Mouse (Mus musculus): ENCODE results near the gene Mtus2. TPM values are rescaled to one million over a fixed set of nuclear protein-coding genes. Genes with fewer than 3 reads are reported as not detected.

Mtus2 gene
- polyA plus RNA-seq, 1 experiment from 2014 or later = 11.0 TPM

DNA sequence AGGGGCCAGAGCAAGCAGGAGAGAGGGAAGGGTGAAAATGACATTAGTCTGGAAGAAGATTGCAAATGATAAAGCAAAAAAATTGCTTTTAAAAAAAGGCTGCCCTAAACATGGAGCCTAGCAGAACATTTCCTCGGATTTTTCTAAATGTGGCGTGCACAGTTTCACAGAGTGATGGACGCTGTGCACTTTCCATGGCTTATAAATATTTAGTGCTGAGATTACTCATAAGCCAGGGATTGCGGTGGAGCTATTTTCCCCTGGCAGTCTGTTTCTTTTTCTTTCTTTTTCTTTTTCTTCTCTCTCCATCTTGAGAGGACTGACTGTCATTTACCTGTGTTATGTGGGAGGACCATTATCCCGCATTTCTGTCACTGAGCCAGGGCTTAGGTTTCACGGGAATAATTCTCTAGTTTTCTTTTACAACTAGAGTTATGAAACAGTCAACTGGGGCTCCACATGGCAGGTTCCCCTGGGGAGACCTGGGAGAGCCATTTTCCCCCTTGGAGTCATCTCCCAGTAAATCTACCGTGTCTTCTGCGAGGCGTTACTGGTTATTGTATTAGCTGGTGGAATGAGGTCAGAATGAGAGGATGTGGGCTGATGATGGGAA, 176.4 kb downstream of the Mtus2 start:
- Histone ChIP-seq H3K9me3 (no peaks in the 10 kb centered on the region), H3K9ac (no peak overlapping the region), H3K36me3 (no peaks in the 10 kb centered on the region), H3K4me3 (no peak overlapping the region), H3K4me2 (replicated peaks) (no peak overlapping the region), H3K27me3 (no peaks in the 10 kb centered on the region), H3K4me1 (no peaks in the 10 kb centered on the region), H3K27ac (0 out of 2 replicates have a peak overlapping the region, but pooled peaks have one; percentile 23)
- 71% methylated on average over 9 of the region's 9 CpGs for WGBS
- ATAC-seq (ENCODE audit: insufficient number of reproducible peaks, insufficient read depth, low FRiP score, low TSS enrichment) = no peak

DNA sequence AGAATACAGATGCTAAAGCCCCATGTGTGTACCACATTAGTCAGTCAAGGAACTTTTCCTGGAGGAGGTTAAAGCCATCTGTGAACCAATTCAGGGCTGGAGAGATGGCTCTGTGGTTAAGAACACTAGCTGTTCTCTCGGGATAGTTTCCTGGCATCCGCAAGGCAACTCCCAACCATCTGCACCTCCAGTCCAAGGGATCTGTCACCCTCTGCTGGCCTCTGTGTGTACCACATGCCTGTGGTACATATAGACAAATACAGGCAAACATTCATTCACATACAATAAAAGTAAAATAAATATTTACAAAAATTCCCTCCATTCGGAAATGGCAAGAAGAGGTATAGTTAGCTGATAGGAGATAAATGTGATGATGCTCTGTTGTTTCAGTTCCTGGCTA, 184.5 kb downstream of the Mtus2 start:
- Histone ChIP-seq H3K9me3 (no peaks in the 10 kb centered on the region), H3K4me2 (replicated peaks) (no peak overlapping the region), H3K4me3 (no peak overlapping the region), H3K27me3 (no peaks in the 10 kb centered on the region), H3K9ac (no peak overlapping the region), H3K4me1 (no peaks in the 10 kb centered on the region), H3K36me3 (no peaks in the 10 kb centered on the region), H3K27ac (no peak overlapping the region)
- 97% methylated on average over 3 of the region's 3 CpGs for WGBS
- ATAC-seq (ENCODE audit: insufficient number of reproducible peaks, insufficient read depth, low FRiP score, low TSS enrichment) = no peak

GRCm38 (mm10) chr5:148146200-148146823, 189.2 kb downstream of the Mtus2 start:
- Histone ChIP-seq H3K4me1 (no peaks in the 10 kb centered on the region), H3K27ac (no peak overlapping the region), H3K4me3 (no peak overlapping the region), H3K9me3 (peaks cover 3% of the 10 kb centered on the region; the same call in 1 of the 2 replicates), H3K27me3 (no peaks in the 10 kb centered on the region), H3K4me2 (replicated peaks) (no peak overlapping the region), H3K9ac (no peak overlapping the region), H3K36me3 (no peaks in the 10 kb centered on the region)
- 81% methylated on average over 12 of the region's 12 CpGs for WGBS
- no peak for ATAC-seq (ENCODE audit: insufficient number of reproducible peaks, insufficient read depth, low FRiP score, low TSS enrichment)

DNA sequence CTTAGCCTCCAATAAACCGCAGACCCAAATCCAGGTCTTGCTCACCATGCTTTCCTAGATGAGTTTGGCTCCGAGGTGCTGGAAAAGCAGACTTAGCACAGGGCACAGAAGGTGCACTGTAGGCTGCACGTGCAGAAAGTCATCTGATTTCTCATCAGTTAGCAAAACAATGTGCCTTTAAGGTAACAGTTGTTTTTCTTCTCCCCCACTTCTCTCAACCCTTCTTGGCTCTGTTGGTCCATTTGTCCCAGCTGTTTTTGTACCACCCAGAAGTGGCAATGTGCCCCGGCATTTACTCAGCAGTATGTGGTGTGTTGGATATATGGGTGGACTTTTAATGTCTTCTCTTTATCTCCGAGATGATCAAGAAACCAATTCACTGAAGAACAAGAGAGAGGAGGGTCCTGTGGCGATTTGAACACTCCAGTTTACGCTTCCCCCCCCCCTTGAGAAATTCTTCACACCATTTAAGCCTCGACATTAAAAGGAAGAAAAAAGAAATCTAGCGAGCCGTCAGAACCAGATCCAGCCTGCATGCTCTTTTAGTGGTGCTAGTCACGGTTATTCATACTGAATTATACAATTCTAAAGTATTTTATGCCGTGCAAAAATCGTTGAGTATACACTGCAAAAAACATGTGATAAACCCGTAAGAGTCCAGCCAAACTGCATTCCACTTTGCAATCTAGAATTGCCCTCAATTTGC, 194.9 kb downstream of the Mtus2 start:
- Histone ChIP-seq H3K27me3 (no peaks in the 10 kb centered on the region), H3K36me3 (no peaks in the 10 kb centered on the region), H3K4me2 (replicated peaks) (no peak overlapping the region), H3K4me1 (no peaks in the 10 kb centered on the region), H3K9me3 (peaks cover 3% of the 10 kb centered on the region; the same call in 1 of the 2 replicates), H3K4me3 (no peak overlapping the region), H3K27ac (no peak overlapping the region), H3K9ac (no peak overlapping the region)
- 70% methylated on average over 14 of the region's 14 CpGs for WGBS
- ATAC-seq (ENCODE audit: insufficient number of reproducible peaks, insufficient read depth, low FRiP score, low TSS enrichment) = no peak

DNA sequence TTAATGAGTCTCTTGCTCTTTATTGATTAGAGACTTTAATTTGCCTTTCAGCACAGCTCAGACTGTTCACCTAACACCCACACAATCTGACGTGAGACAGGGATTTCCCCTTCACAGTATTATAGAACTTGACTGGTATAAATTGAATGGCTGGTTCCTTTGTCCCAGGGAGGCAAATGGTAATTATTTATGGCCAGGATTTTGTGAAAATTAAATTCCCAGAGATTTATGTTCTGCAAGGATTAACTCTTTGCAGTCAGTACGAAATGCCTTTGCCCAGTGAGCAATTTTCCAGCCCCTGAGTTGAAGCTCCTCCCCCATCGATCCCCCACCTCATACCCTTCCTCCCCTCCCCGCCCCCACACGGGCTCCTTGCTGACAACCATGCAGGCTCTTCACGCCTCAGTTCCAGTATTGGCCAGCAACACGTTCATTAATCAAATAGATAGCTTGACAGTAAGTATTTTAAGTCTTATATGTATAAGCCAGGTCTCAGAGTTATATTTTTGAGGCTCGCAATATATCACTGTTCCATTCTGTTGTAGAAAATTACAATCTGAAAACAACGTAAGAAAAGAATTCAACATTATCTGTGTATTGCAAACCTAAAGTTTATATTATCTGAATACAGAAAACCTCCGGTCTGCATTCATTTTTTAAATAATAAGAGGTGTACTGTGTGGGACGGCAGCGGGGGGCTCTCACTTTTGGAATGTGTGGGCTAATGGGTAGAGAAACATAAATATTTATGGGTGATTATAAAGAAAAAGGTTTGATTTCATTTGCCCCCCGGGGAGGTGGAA, 195.7 kb downstream of the Mtus2 start:
- no peak overlapping the region for H3K27ac ChIP-seq
- peaks cover 3% of the 10 kb centered on the region; the same call in 1 of the 2 replicates for H3K9me3 ChIP-seq
- H3K4me2 ChIP-seq (replicated peaks) = no peak overlapping the region
- H3K4me3 ChIP-seq = no peak overlapping the region
- no peak overlapping the region for H3K9ac ChIP-seq
- ATAC-seq (ENCODE audit: insufficient number of reproducible peaks, insufficient read depth, low FRiP score, low TSS enrichment) = no peak
- no peaks in the 10 kb centered on the region for H3K27me3 ChIP-seq
- no peaks in the 10 kb centered on the region for H3K4me1 ChIP-seq
- H3K36me3 ChIP-seq = no peaks in the 10 kb centered on the region
- 64% methylated on average over 13 of the region's 13 CpGs for WGBS

DNA sequence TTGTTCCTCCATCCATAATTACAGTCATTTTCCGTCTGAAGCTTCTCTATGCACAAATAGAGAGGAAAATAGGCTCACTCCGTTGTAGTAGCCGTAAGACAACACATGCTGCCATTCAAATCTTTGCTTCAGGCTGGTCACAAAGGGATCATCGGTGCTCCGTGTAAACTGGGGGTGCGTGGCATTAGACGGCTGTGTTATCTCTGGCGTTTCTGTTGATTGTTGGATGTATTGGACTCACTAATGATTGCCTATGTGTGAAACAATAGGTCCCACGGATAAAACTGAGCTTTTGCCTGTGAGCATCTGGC, 196.2 kb downstream of the Mtus2 start:
- Histone ChIP-seq H3K27me3 (no peaks in the 10 kb centered on the region), H3K4me3 (no peak overlapping the region), H3K9ac (no peak overlapping the region), H3K9me3 (peaks cover 3% of the 10 kb centered on the region; the same call in 1 of the 2 replicates), H3K4me2 (replicated peaks) (no peak overlapping the region), H3K27ac (no peak overlapping the region), H3K36me3 (no peaks in the 10 kb centered on the region), H3K4me1 (no peaks in the 10 kb centered on the region)
- ATAC-seq (ENCODE audit: insufficient number of reproducible peaks, insufficient read depth, low FRiP score, low TSS enrichment) = no peak
- WGBS = 66% methylated on average over 9 of the region's 9 CpGs

DNA sequence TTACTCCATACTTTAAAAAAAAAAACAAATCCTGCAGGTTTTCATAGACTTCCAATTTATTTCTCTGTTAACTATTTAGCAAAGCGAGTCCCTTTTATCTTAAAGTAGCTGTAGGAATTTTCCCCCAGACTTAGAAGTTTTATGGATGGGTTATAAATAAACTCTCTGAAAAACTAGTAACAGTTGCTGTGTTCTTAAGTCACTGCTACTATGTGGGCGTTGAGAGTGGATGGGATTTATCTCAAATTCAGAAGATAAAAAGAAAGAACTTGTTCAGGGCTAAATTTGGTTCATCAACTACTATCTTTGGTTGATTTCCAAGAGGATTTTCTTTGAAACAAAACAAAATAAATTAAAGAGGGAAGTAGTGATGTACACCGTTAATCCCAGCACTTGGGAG, 197.6 kb downstream of the Mtus2 start:
- H3K4me1 ChIP-seq = no peaks in the 10 kb centered on the region
- no peaks in the 10 kb centered on the region for H3K36me3 ChIP-seq
- H3K4me3 ChIP-seq = no peak overlapping the region
- no peak overlapping the region for H3K9ac ChIP-seq
- H3K27ac ChIP-seq = no peak overlapping the region
- 89% methylated on average over 3 of the region's 3 CpGs for WGBS
- no peaks in the 10 kb centered on the region for H3K27me3 ChIP-seq
- H3K9me3 ChIP-seq = no peaks in the 10 kb centered on the region
- H3K4me2 ChIP-seq (replicated peaks) = no peak overlapping the region
- ATAC-seq (ENCODE audit: insufficient number of reproducible peaks, insufficient read depth, low FRiP score, low TSS enrichment) = no peak

DNA sequence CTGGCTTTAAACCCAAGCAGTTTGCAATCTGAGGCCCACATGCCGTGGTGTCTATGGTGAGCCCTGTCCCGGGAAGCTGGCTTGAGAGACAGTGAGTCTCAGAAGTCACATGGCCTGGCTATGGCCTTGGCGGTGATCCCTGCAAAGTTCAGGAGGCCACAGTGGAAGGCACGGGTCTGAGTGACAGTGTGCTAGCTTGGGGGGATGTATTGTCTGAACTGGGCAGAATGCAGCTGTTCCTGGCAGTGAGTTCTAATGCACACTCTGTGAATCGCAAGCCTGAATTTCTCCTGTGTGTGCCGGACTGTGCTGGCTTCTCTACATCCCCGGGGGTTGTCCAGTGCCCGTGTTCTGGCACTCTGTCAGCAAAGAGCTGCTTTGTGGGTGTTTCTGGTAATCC, 202.2 kb downstream of the Mtus2 start:
- Histone ChIP-seq H3K9ac (no peak overlapping the region), H3K27me3 (no peaks in the 10 kb centered on the region), H3K27ac (no peak overlapping the region), H3K9me3 (no peaks in the 10 kb centered on the region), H3K4me1 (no peaks in the 10 kb centered on the region), H3K4me2 (replicated peaks) (no peak overlapping the region), H3K4me3 (no peak overlapping the region), H3K36me3 (no peaks in the 10 kb centered on the region)
- ATAC-seq (ENCODE audit: insufficient number of reproducible peaks, insufficient read depth, low FRiP score, low TSS enrichment) = peak; percentile 56; the same call in 1 of the 2 replicates
- 55% methylated on average over 8 of the region's 8 CpGs for WGBS

- WGBS = 92% methylated on average over 17 of the region's 17 CpGs
- no peak overlapping the region for H3K4me2 ChIP-seq (replicated peaks)
- no peak for ATAC-seq (ENCODE audit: insufficient number of reproducible peaks, insufficient read depth, low FRiP score, low TSS enrichment)
- no peaks in the 10 kb centered on the region for H3K9me3 ChIP-seq
- no peak overlapping the region for H3K4me3 ChIP-seq
- H3K36me3 ChIP-seq = no peaks in the 10 kb centered on the region
- no peak overlapping the region for H3K9ac ChIP-seq
- H3K4me1 ChIP-seq = no peaks in the 10 kb centered on the region
- H3K27me3 ChIP-seq = no peaks in the 10 kb centered on the region
- H3K27ac ChIP-seq = no peak overlapping the region
Measured at GRCm38 (mm10) chr5:148160529-148161154, 203.5 kb downstream of the Mtus2 start.

DNA sequence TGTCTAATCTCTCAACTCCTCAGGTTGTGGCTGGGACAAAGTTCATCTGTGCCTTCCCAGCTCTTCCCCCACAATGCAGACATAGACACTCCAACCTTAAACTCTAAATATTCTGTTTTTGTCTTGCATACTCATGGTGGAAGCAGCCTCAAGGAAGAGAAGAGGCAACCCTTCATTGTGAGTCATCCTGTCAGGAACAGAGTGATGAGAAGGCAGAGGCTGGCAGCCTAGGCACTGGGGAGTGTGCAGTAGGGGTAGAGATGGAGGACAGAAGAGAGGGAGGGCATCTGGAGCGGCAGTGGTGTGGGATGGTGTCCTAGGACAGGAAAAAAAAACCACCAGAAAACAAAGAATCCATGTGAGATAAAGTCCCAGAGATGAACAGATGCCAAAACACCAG, 208.0 kb downstream of the Mtus2 start:
- WGBS = 73% methylated on average over 1 of the region's 1 CpGs
- Histone ChIP-seq H3K4me3 (no peak overlapping the region), H3K27ac (no peak overlapping the region), H3K36me3 (no peaks in the 10 kb centered on the region), H3K9ac (no peak overlapping the region), H3K4me2 (replicated peaks) (no peak overlapping the region), H3K4me1 (no peaks in the 10 kb centered on the region), H3K27me3 (no peaks in the 10 kb centered on the region), H3K9me3 (no peaks in the 10 kb centered on the region)
- ATAC-seq (ENCODE audit: insufficient number of reproducible peaks, insufficient read depth, low FRiP score, low TSS enrichment) = no peak

DNA sequence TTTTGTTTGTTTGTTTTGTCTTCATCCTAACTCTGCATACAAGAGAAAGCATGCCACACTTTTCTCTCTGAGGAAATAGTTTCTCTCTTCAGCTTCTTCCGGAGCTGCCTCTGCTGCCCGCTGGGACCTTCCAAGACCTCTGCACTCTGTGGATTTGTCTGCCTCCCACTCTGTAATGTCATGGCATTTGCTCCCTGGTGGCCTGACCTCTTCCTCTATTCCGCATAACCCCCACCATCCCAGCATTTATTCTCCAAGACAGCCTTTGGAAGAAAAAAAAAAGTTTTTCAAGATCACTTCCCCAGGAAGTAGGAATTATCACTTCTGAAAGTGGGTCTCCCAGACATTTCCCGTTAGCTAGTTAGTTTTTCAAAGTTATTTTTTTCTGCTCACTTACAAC, 218.0 kb downstream of the Mtus2 start:
- Histone ChIP-seq H3K4me2 (replicated peaks) (no peak overlapping the region), H3K27me3 (no peaks in the 10 kb centered on the region), H3K36me3 (no peaks in the 10 kb centered on the region), H3K9me3 (no peaks in the 10 kb centered on the region), H3K4me3 (no peak overlapping the region), H3K9ac (no peak overlapping the region), H3K4me1 (no peaks in the 10 kb centered on the region), H3K27ac (no peak overlapping the region)
- WGBS = 23% methylated on average over 4 of the region's 4 CpGs
- no peak for ATAC-seq (ENCODE audit: insufficient number of reproducible peaks, insufficient read depth, low FRiP score, low TSS enrichment)

All from embryonic facial prominence, embryonic 12.5 days (tissue).